Mouse (Mus musculus) spleen, adult 2 months (tissue): ENCODE data around the gene Snd1.

Experiments
- CTCF ChIP-seq: fragments of 200-500 bp; IDR thresholded peaks from 2 replicates; pipeline ENCODE4 v1.5.1; 2011; ENCODE audit warnings: mild to moderate bottlenecking, inconsistent platforms; ENCODE audit not compliant: insufficient read depth, insufficient read length, insufficient replicate concordance; ENCODE audit errors: extremely low read depth
- POLR2A ChIP-seq: fragments of 200-500 bp; IDR thresholded peaks from 2 replicates; pipeline ENCODE4 v1.6.1; 2011; ENCODE audit warnings: low read depth, low read length, inconsistent platforms

- no peak for TF ChIP-seq POLR2A
- no peak for TF ChIP-seq CTCF
Measured at GRCm38 (mm10) chr6:28628408-28628807, 153.5 kb downstream of the Snd1 start.
